Mouse (Mus musculus) left cerebral cortex, adult 8-10 months (tissue): ENCODE data around the gene Coasy. TPM values are rescaled to one million over a fixed set of nuclear protein-coding genes. Genes with fewer than 3 reads are reported as not detected.

ENCODE experiments used
- DNase-seq, 2 experiments: peaks; one replicate each; pipeline ENCODE4 v3.0.0; 2022; ENCODE audit warnings: low spot score in 2 of 2
- total RNA-seq, 4 experiments: library from RNA; stranded (reverse); gene quantifications; 2 replicates each; pipeline ENCODE4 v1.2.4; 2022

The Coasy gene
- total RNA-seq, result 10 to 100 TPM; 20.7 to 26.2 (median 23.7) TPM

DNA sequence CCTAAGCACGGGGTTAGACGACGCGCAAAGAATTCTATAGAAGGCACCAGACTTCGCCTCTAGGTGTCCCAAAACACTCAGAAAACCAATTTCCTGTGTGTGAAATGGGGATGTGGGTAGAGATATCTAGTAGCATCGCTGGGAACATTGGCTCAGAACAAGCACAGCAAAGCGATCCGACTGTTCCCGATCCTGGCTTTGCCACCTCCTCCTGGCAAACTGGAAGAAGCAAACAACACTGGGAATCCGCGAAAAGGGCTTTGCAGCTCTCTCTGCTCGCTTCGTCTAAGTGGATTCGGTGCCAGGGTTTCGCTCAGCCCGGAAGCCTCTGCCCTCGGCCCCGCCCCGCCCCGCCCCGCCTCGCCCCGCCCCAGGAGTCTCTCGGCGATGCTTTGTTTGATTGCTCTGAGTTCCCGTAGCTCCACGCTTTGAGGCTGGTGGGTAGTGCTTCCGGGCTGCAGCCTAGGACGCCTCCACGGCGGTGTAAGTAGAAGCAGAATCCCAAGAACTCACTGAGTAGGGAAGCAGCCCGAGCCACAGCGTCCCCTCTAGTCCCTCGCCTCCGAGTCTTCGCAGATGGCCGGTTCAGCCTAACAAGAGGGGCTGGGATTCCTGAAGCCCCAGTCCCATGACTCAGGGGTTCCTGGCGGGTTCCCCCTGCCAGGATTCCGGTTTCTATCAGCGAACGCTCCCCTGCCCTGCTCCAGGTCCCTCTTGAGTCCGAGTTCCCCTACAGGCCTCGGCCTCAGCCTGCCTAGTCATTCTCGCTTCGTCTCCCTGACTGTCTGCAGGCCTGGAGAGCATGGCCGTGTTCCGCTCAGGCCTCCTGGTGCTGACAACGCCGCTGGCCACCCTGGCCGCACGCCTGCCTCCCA lies at the start of gene Coasy:
Gene Coasy (plus strand): TSS at position 358 of the 875 bp plus-strand sequence.
- DNase-seq, result peak; percentile 69 to 84

- no peak for DNase-seq
Measured at GRCm38 (mm10) chr11:101033856-101034500, 48.4 kb upstream of the Coasy start.

- DNase-seq, result no peak
Measured at GRCm38 (mm10) chr11:101034614-101035327, 47.6 kb upstream of the Coasy start.

DNA sequence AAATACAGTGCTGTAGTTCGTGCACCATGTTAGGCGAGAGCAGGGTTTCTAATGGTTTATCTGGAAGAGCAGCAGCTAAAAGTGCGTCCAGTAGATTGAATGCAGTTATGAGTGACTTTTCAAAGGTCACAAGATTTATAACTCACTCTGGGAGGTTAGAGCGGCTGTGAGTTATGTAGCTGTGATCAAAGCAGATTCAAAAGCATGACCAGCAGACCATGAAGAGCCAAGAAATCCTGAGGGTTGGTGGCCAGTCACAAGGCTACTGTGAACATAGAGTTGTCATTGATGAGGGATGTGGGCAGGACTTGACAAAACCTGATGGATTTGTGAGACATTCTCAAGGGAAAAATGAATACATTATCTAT lies 47.1 kb upstream of the Coasy start:
- no peak for DNase-seq

- DNase-seq, result no peak
Measured at GRCm38 (mm10) chr11:101037795-101038194, 44.6 kb upstream of the Coasy start.

DNA sequence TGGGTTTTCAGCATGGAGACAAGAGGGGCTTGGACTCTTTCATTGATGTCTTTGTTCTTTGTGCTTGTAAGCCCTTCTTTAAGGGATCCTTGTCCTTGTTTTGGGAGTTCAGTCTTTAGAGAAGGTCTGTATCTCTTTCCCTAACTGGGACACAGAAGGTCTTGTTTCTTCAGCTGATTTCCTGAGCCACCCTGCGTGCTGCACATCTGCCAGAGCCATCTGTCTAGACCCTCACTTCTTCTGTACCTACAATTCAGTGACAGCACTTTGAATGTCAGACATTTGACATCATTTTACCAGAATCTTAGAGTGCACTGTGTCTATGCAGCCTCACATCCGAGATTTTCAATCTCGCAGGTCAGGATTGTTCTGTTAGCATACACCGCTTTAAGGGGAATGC lies 36.5 kb upstream of the Coasy start:
- no peak for DNase-seq

- no peak for DNase-seq
Measured at GRCm38 (mm10) chr11:101046440-101046839, 35.9 kb upstream of the Coasy start.

DNA sequence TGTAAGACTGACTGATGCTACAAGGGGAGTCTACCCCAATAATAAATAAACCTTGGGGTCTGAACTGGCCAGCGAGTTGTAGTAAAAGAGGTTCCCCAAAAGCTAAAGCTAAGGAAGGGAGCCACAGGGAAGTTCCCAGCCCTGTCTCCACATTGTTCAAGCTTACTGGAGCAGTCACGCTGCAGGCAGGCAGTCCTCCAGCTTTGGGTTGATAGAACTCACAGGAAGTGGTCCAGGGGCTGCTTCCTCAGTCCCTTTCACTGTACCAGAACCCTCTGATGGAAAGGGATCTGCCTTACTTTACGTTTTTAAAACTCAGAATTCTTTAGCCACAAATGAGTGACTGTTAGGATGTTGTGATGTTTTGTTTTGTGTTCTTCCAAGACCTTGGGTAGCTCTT lies 34.9 kb upstream of the Coasy start:
- no peak for DNase-seq

DNA sequence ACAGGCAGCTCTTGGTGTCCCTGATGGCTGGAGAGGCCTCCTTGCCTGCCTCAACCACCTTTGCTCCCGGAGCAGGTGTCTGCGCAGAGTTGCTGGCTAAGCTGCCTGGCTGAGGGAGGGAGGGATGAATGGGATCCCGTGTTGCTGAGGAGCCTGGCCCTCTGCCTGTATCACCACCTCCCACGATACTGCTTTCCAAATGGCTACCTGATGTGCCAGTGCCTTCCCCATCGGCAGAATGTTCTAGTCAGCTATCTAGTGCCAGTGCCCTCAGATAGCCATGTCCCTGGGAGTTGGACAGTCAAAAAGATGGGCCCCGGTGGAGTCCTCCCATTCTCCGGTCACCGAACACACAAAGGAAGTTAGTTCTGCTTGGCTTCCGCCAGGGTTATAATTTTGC lies 32.0 kb upstream of the Coasy start:
- no peak for DNase-seq

DNA sequence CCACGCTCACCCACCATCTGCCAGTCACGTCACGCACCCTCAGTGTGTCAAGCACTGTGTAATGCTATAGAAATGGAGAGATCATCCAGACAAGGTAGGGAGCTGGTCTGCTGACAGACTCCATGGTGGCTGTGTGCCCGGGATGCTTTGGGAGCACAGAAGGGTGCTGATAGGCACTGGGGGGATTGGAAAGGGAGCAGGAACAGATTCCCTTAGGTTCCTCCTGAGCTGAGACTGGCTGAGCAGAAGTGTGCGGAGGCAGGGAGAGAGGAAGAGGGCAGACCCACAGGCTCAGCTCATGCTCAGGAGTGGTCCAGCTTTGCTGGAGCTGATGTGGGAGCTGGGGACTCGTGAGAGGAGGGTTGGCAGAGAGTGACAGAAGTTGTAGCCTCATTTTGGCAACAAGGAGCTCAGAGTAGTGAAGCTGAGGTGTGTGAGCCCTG lies 31.3 kb upstream of the Coasy start:
- DNase-seq, result no peak

GRCm38 (mm10) chr11:101051617-101052016 lies 30.7 kb upstream of the Coasy start:
- no peak for DNase-seq

- DNase-seq, result no peak
Measured at GRCm38 (mm10) chr11:101052751-101053473, 29.5 kb upstream of the Coasy start.

GRCm38 (mm10) chr11:101053974-101054373 lies 28.4 kb upstream of the Coasy start:
- no peak for DNase-seq

DNA sequence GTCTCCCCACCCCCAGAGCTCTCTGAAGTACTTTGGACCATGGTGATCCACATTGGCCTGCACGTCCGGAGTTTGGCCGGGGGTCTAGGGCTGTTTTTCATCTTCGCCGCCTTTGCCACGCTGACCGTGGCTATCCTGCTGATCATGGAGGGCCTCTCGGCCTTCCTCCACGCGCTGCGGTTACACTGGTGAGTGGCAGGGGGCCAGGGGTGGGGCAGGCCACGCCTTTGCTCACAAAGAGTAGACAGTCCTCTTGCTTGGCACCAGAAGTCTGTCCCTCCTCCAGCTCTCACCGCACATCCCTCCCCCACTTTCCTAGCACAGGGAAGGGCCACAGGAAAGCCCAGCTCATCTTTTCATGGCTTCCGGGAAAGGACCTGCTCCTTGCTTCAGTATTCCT lies 26.9 kb upstream of the Coasy start:
- DNase-seq, result no peak

- DNase-seq, result no peak
Measured at GRCm38 (mm10) chr11:101056885-101057284, 25.5 kb upstream of the Coasy start.

DNA sequence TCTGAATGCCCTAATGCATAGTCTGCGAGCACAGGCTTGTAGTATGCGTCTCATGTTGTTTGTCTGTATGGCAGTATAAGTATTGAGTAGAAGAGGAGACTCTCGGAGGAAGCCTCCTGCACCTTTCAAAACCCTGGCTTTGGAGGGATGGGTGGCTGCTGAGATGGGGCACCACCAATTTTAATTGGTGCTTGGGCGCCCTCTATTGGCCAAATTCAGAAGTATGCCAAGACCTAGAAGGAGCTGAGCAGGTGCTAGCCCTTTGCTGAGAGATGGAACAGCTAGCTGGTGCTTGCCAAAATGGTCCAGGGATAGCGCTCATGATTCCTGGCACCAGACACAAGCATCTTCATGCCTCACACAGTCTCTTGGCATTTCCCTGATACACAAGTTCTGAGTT lies 24.5 kb upstream of the Coasy start:
- DNase-seq, result peak in 1 of 2 experiments; percentile 69

DNA sequence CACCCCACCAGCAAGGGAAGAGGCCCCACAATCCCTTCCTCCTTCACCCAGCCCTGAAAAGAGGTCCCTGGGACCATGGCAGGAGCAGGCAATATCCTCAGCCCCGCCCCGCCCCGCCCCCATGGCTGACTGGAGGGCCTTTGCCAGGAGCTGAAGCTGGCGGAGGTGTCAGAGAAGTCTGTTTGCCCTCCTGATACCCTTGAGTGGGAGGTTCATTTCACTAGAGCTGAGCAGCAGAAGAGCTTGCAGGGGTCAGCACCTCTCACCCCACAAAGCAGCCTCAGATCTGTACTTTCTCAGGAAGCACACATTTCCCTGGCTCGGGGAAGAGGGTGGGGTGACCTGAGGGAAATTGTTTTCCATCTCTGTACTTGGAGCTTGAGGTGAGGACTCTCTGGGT lies 23.6 kb upstream of the Coasy start:
- DNase-seq, result no peak

DNA sequence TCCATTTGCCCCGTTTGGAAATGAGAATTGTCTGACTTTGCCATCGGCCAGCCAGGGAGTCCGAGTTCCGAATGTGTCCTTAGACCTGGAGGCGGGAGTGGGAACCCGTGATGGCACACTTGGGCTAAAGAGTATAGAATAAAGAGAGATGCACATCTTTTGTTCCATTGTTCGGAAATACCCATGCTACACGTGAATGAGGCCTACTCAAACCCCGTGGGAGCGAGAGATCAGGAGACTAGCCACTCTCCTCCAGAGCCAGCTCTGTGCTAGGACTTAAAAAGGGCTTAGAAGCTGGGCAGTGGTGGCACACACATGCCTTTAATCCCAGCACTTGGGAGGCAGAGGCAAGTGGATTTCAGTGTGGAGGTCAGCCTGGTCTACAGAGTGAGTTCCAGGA lies 22.9 kb upstream of the Coasy start:
- DNase-seq, result no peak

DNA sequence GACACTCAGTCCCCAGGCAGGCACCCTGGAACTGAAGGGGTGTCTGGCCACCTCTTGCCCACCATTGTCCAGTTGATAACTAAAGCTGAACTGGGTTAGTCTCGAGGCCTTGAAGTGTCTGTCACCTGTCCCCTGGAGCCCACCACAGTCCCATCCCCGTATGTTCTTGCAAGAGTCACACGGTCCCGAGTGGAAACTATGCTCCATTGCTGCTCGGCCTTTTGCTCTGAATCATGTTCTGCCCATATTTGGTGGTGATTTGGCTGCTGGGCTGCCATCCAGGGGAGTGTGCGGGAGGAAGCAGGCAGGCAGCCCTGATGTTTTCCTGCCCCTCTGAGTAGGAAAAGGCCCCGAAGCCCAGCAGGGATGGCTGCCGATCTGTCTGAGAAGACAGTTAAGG lies 22.2 kb upstream of the Coasy start:
- DNase-seq, result peak in 1 of 2 experiments; percentile 33

GRCm38 (mm10) chr11:101061049-101061448 lies 21.3 kb upstream of the Coasy start:
- DNase-seq, result no peak

GRCm38 (mm10) chr11:101062165-101062884 lies 20.0 kb upstream of the Coasy start:
- DNase-seq, result no peak
